Mouse (Mus musculus) frontal cortex, postnatal 36 days (tissue): ENCODE data around the gene Pp2d1.

Experiments
- DNase-seq, 2 experiments: peaks; one replicate each; pipeline ENCODE4 v3.0.0; 2022; ENCODE audit warnings: low spot score in 2 of 2

Pp2d1 gene

GRCm38 (mm10) chr17:53479604-53480041 is 59.6 kb downstream of the Pp2d1 start:
- peak; percentile 52 to 61 for DNase-seq

- DNase-seq, result peak; percentile 99
Measured at GRCm38 (mm10) chr17:53478858-53479603, 60.2 kb downstream of the Pp2d1 start, which contains the start of gene Rab5a. Gene Rab5a, plus strand, starts transcription at chr17:53479234.

- no peak for DNase-seq
Measured at GRCm38 (mm10) chr17:53478066-53478857, 61.0 kb downstream of the Pp2d1 start.

- no peak for DNase-seq
Measured at GRCm38 (mm10) chr17:53468697-53469096, 70.6 kb downstream of the Pp2d1 start.

GRCm38 (mm10) chr17:53465569-53465968 is 73.7 kb downstream of the Pp2d1 start:
- DNase-seq, result no peak

GRCm38 (mm10) chr17:53463496-53463840 is 75.8 kb downstream of the Pp2d1 start:
- no peak for DNase-seq

- peak; percentile 24 to 46 for DNase-seq
Measured at GRCm38 (mm10) chr17:53462603-53463495, 76.4 kb downstream of the Pp2d1 start, which contains the start of gene Efhb. Gene Efhb, minus strand, starts transcription at chr17:53463321.
